Mouse (Mus musculus) lung, postnatal 0 days (tissue): Measurements from ENCODE around the gene Lypd6b.

Source experiments
- CTCF ChIP-seq: IDR thresholded peaks from 2 replicates; pipeline ENCODE4 v1.5.1; 2016; ENCODE audit warnings: antibody characterized with exemption, mild to moderate bottlenecking
- EP300 ChIP-seq: IDR thresholded peaks from 2 replicates; pipeline ENCODE4 v1.6.1; 2016; ENCODE audit warnings: antibody characterized with exemption, mild to moderate bottlenecking, control low read depth

DNA sequence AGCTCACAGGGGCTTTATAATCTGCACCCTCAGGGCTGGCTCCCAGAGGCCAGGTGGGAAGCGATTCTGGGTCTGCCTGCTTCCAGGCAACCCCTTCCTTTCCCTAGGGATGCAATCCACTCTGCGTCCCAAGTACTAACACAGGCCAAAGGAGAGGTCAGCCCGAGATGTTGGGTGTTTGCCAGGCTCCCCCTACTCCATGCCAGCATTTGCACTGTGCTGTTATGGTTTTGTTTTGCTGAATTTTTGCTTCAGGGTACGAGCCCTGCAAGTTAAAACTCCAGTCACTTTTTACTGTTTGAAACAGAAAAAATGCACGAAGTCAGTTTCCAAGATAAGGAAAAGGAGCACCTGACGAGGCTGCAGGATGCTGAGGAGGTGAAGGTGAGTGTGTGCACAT is 46.5 kb upstream of the Lypd6b start:
- TF ChIP-seq CTCF (no peak), EP300 (no peak)
